Mouse (Mus musculus) urinary bladder, postnatal 36 days (tissue): ENCODE results near the gene Kctd12.

Experiments
- DNase-seq, 2 experiments: peaks; one replicate each; pipeline ENCODE4 v3.0.0; 2022; ENCODE audit warnings: low spot score in 2 of 2, mixed read lengths in 1 of 2

Gene Kctd12

GRCm38 (mm10) chr14:102965841-102966240 lies 16.6 kb downstream of the Kctd12 start:
- DNase-seq: no peak

GRCm38 (mm10) chr14:102962019-102962418 lies 20.4 kb downstream of the Kctd12 start:
- no peak for DNase-seq

- peak in 1 of 2 experiments; percentile 6 for DNase-seq
Observed at GRCm38 (mm10) chr14:102953511-102953910, 28.9 kb downstream of the Kctd12 start.

DNA sequence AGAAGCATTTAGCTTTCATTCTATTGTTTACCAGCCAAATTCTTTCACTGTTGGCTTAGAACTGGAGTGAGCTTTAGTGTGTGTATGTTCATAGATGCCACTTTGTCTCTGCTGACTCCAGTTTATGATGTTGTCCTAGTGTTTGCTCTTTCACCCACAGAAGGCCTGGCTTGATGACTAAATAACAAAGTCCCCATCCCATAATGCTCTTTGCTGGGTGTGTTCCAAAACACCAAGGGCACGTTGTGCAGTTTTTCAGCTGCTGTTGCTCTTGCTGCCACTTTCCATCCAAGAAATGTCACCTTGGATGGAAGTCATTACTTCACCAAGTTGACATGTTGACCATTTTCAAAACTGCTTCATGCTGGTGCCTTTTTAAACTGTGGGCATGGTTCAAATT lies 30.5 kb downstream of the Kctd12 start:
- DNase-seq: peak in 1 of 2 experiments; percentile 9

DNA sequence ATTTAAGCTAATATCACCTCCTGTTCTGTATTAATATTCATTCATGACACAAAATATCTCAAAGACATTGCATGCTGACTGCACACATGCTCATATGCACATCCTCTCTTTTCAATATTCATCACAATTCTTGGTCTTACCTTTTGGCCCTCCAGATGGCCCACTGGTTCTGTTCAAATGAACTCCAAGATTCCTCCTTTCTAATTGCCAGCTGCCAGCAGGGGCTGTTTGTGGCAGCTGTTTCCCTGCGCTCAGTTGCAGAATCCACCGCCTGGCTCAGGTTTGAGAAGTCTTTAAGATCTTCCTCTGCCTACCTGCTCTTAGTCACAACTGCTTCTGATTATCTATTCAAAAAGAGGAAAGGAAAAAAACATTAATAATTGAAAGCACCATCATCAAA lies 34.6 kb downstream of the Kctd12 start:
- DNase-seq: no peak

DNA sequence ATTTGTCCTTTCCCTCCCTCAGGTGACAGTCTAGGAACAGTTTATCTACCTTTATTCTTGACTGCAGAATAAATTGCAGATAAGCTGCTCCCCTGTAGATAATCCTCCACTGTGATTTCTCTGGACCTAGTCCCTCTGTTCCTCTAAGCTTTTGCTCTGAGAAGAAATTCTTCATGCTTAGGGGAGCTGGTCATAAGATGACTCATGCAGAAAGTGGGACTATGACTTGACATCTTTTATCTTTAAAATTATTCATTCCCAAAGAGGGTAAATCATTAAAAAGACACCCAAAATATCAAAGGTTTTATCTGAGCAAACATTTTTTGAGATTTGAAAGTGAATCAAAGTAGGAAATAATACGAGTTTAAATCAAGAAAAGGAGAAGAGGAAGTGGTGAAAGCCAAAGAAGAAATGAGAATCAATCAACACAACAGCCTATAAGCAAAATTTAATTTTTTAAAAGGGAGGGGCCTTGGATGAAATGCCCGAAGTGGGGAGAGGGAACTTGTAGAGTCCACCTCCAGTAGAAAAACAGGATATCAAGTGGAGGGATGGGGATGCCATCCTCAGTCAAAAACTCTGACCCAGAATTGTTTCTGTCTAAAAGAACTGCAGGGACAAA lies 40.1 kb downstream of the Kctd12 start:
- DNase-seq: no peak

DNA sequence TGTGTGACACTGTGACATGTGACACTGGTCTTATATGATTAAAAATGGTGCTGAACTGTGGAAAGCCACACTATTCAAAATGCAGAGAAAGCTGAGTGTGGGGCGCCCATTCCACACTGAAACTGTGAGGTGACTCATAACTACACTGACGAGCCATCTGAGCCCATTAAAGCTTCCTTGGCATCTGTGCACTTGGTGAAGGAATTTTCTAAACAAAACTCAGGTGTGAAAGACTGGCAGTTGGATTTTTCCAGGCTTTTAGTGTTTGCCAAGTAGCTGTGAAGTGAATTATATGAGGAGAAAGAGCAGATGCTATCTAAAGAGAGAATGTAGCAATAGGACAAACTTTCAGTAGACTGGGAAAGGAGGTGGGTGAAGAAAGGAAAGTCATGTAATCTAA lies 47.6 kb downstream of the Kctd12 start:
- no peak for DNase-seq

- DNase-seq: no peak
Observed at GRCm38 (mm10) chr14:102930933-102931332, 51.5 kb downstream of the Kctd12 start.

DNA sequence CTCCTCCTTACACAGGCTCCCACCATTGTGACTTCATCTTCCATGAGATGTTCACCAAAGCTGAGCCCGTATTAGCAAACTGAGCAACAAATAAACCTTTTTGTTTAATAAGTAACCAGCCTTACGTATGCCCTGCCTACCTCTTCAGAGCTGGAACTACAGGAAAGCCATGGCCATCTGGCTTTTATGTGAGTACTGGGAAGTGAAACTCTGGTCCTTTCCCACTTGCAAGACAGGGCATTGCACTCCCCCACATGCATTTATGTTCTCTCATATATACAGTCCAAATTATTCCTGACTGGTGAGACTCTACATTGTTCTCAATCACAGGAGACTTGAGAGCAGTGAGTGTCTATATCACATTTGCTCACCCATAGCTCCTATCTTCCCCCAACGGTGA lies 52.9 kb downstream of the Kctd12 start:
- DNase-seq: no peak

DNA sequence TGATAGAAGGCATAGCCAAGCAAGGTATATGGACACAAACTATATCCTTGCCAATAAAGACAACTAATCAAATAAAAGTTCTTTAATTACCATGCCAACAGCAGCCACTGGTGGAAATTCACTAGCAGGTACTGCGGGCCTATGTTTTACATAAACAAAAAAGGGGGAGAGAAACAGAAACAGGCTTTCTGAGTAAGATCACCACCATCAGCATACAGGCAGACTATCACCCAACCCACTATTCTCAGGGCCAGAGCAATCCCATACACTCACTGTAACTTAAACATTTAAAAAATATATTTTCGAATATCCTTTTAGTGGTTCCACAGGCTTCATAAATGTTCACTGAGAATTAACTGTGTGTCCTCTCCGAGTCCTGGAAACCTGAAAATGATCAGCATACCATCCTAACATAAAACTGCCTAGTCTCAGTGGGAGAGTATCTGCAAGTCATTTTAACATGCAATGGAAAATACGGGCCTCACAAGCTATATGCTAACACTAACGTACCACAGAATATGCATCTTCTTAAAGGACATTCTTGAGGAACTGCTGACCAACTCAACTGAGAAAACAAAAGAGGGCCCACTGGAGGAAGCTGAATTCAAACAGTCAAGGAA lies 54.5 kb downstream of the Kctd12 start:
- DNase-seq: no peak
